Mouse (Mus musculus) hindbrain, embryonic 15.5 days (tissue): ENCODE measurements around the gene Zfp442. TPM values are rescaled to one million over a fixed set of nuclear protein-coding genes. Genes with fewer than 3 reads are reported as not detected.

Experiments
- polyA plus RNA-seq: library from polyadenylated mRNA; unstranded; fragments of >200 nt; fragmentation: Nextera tagmentation; extraction: Ambion mirVana; gene quantifications from 2 replicates; pipeline ENCODE4 v1.2.1, GENCODE M21; 2015

Zfp442 gene
- polyA plus RNA-seq, 1 experiment from 2014 or later = 7.4 TPM

Other genes with a start within 250 kb of the Zfp442 start
- 10.7 and 11.4 TPM in 2 replicates for gene Zfp937, start 233.4 kb downstream of the Zfp442 start, polyA plus RNA-seq
- 3.6 and 3.9 TPM in 2 replicates for gene Gm21994, start 195.9 kb downstream of the Zfp442 start, polyA plus RNA-seq
- gene Gm14124, start 194.0 kb downstream of the Zfp442 start, polyA plus RNA-seq = 0.06 TPM in 1 of 2 replicates, not detected in the other
- 1.1 and 1.4 TPM in 2 replicates for gene Gm10130, start 127.8 kb downstream of the Zfp442 start, polyA plus RNA-seq
- 14.7 and 15.3 TPM in 2 replicates for gene 3300002I08Rik, start 88.7 kb downstream of the Zfp442 start, polyA plus RNA-seq
- 0.09 TPM in 1 of 2 replicates, not detected in the other for gene Zfp345, start 33.6 kb upstream of the Zfp442 start, polyA plus RNA-seq
- 0.26 and 0.60 TPM in 2 replicates for gene Cst7, start 118.9 kb upstream of the Zfp442 start, polyA plus RNA-seq
- 40.3 and 43.5 TPM in 2 replicates for gene Apmap, start 157.1 kb upstream of the Zfp442 start, polyA plus RNA-seq
- gene Acss1, start 217.0 kb upstream of the Zfp442 start, polyA plus RNA-seq = 15.0 and 19.8 TPM in 2 replicates
- gene Vsx1, start 237.9 kb upstream of the Zfp442 start, polyA plus RNA-seq = 0.09 and 0.13 TPM in 2 replicates